Mouse (Mus musculus) MEL (cell line): ENCODE results near the gene Cstf2. TPM values are rescaled to one million over a fixed set of nuclear protein-coding genes. Genes with fewer than 3 reads are reported as not detected.

Source experiments
- DNase-seq: peaks from one replicate; pipeline ENCODE4 v3.0.0; 2011; ENCODE audit warnings: low read depth, low spot score
- H3K27ac ChIP-seq: 2 replicates; pipeline ENCODE4 v1.5.1; 2012; ENCODE audit warnings: low read depth, mild to moderate bottlenecking, control low read depth, low read length, moderate library complexity; ENCODE audit not compliant: control insufficient read depth
- H3K27me3 ChIP-seq, 2 experiments: fragments of 150-350 bp in 1 of 2; sonication (generic) in 1 of 2; 2 replicates each; pipeline ENCODE4 v1.6.1; 2012; ENCODE audit warnings: low read length in 2 of 2, mild to moderate bottlenecking in 2 of 2, improper control_type of control experiment in 1 of 2, moderate library complexity in 1 of 2; ENCODE audit not compliant: insufficient read depth in 2 of 2, control insufficient read depth in 1 of 2
- H3K36me3 ChIP-seq, 2 experiments: 2 replicates each; pipeline ENCODE4 v1.6.1; 2012 to 2014; ENCODE audit warnings: low read length in 2 of 2, improper control_type of control experiment in 1 of 2, inconsistent platforms in 1 of 2, mild to moderate bottlenecking in 1 of 2; ENCODE audit not compliant: insufficient read depth in 2 of 2, control insufficient read depth in 1 of 2
- H3K4me1 ChIP-seq, 2 experiments: fragments of 150-350 bp in 1 of 2; sonication (generic) in 1 of 2; 2 replicates each; pipeline ENCODE4 v1.6.1; 2012; ENCODE audit warnings: low read length in 2 of 2, improper control_type of control experiment in 1 of 2, mild to moderate bottlenecking in 1 of 2; ENCODE audit not compliant: insufficient read depth in 2 of 2, control insufficient read depth in 1 of 2
- H3K4me3 ChIP-seq, 2 experiments: fragments of 150-350 bp in 1 of 2; sonication (generic) in 1 of 2; 2 replicates each; pipeline ENCODE4 v1.5.1; 2012; ENCODE audit warnings: low read depth in 2 of 2, low read length in 2 of 2, mild to moderate bottlenecking in 2 of 2, moderate library complexity in 2 of 2, control low read depth in 1 of 2, improper control_type of control experiment in 1 of 2; ENCODE audit not compliant: control insufficient read depth in 1 of 2, insufficient read depth in 1 of 2
- H3K79me2 ChIP-seq: 2 replicates; pipeline ENCODE4 v1.6.1; 2012; ENCODE audit warnings: mild to moderate bottlenecking, low read length, moderate library complexity; ENCODE audit not compliant: control insufficient read depth, poor library complexity, insufficient read depth
- H3K9ac ChIP-seq: 2 replicates; pipeline ENCODE4 v1.6.1; 2012; ENCODE audit warnings: low read depth, mild to moderate bottlenecking, control low read depth, low read length, moderate library complexity; ENCODE audit not compliant: control insufficient read depth, poor library complexity, severe bottlenecking
- H3K9me3 ChIP-seq: fragments of 150-350 bp; sonication (generic); replicated peaks from 2 replicates; pipeline ENCODE4 v1.6.1; 2012; ENCODE audit warnings: mild to moderate bottlenecking, low read length, improper control_type of control experiment, moderate library complexity; ENCODE audit not compliant: insufficient read depth
- CHD1 ChIP-seq: IDR thresholded peaks from 2 replicates; pipeline ENCODE4 v1.6.1; 2012; ENCODE audit warnings: low read depth, mild to moderate bottlenecking, inconsistent platforms, low read length, improper control_type of control experiment
- CHD2 ChIP-seq: IDR thresholded peaks from 2 replicates; pipeline ENCODE4 v1.6.1; 2011; ENCODE audit warnings: low read length, improper control_type of control experiment
- CTCF ChIP-seq, 3 experiments: IDR thresholded peaks in 2 of 3; conservative IDR thresholded peaks in 1 of 3; 2 replicates each; pipeline ENCODE4 v1.5.1; 2011 to 2012; ENCODE audit warnings: low read length in 3 of 3, low read depth in 2 of 3, mild to moderate bottlenecking in 2 of 3, improper control_type of control experiment in 1 of 3, inconsistent platforms in 1 of 3, mixed read lengths in 1 of 3, moderate library complexity in 1 of 3; ENCODE audit not compliant: control insufficient read depth in 1 of 3, insufficient read depth in 1 of 3, poor library complexity in 1 of 3, severe bottlenecking in 1 of 3
- E2F4 ChIP-seq: IDR thresholded peaks from 2 replicates; pipeline ENCODE4 v1.6.1; 2011; ENCODE audit warnings: low read depth, low read length, improper control_type of control experiment, borderline replicate concordance
- ELF1 ChIP-seq: IDR thresholded peaks from 2 replicates; pipeline ENCODE4 v1.6.1; 2014; ENCODE audit warnings: low read depth, mild to moderate bottlenecking, inconsistent platforms, low read length, improper control_type of control experiment, moderate library complexity
- EP300 ChIP-seq, 2 experiments: IDR thresholded peaks; 2 replicates each; pipeline ENCODE4 v1.6.1; 2011; ENCODE audit warnings: improper control_type of control experiment in 2 of 2, low read length in 2 of 2, low read depth in 1 of 2, mild to moderate bottlenecking in 1 of 2
- ETS1 ChIP-seq: IDR thresholded peaks from 2 replicates; pipeline ENCODE4 v1.6.1; 2012; ENCODE audit warnings: low read depth, mild to moderate bottlenecking, inconsistent platforms, low read length, improper control_type of control experiment, moderate library complexity
- GABPA ChIP-seq: IDR thresholded peaks from 2 replicates; pipeline ENCODE4 v1.6.1; 2012; ENCODE audit warnings: low read depth, mild to moderate bottlenecking, inconsistent platforms, low read length, improper control_type of control experiment, moderate library complexity
- GATA1 ChIP-seq: IDR thresholded peaks from 2 replicates; pipeline ENCODE4 v1.6.1; 2011; ENCODE audit warnings: low read depth, low read length, improper control_type of control experiment
- MAX ChIP-seq: IDR thresholded peaks from 2 replicates; pipeline ENCODE4 v1.6.1; 2011; ENCODE audit warnings: low read length, improper control_type of control experiment
- MAZ ChIP-seq: IDR thresholded peaks from 2 replicates; pipeline ENCODE4 v1.6.1; 2012; ENCODE audit warnings: low read depth, mild to moderate bottlenecking, inconsistent platforms, low read length, improper control_type of control experiment
- MYC ChIP-seq: IDR thresholded peaks from 2 replicates; pipeline ENCODE4 v1.6.1; 2011; ENCODE audit warnings: low read depth, mild to moderate bottlenecking, low read length, improper control_type of control experiment, moderate library complexity
- NELFE ChIP-seq: IDR thresholded peaks from 2 replicates; pipeline ENCODE4 v1.6.1; 2011; ENCODE audit warnings: low read depth, low read length, improper control_type of control experiment
- NRF1 ChIP-seq: IDR thresholded peaks from 2 replicates; pipeline ENCODE4 v1.6.1; 2014; ENCODE audit warnings: low read depth, mild to moderate bottlenecking, inconsistent platforms, low read length, improper control_type of control experiment, moderate library complexity; ENCODE audit not compliant: poor library complexity, insufficient read depth, severe bottlenecking
- RAD21 ChIP-seq: IDR thresholded peaks from 2 replicates; pipeline ENCODE4 v1.6.1; 2011; ENCODE audit warnings: mild to moderate bottlenecking, low read depth, low read length, improper control_type of control experiment
- SIN3A ChIP-seq: IDR thresholded peaks from 2 replicates; pipeline ENCODE4 v1.6.1; 2012; ENCODE audit warnings: low read length, improper control_type of control experiment, inconsistent platforms
- SMC3 ChIP-seq: IDR thresholded peaks from 2 replicates; pipeline ENCODE4 v1.6.1; 2011; ENCODE audit warnings: low read depth, low read length, improper control_type of control experiment
- TAL1 ChIP-seq: IDR thresholded peaks from 2 replicates; pipeline ENCODE4 v1.6.1; 2012; ENCODE audit warnings: mild to moderate bottlenecking, inconsistent platforms, low read length, moderate library complexity, mixed read lengths
- TBP ChIP-seq: IDR thresholded peaks from 2 replicates; pipeline ENCODE4 v1.8.0; 2011; ENCODE audit warnings: low read depth, low read length, improper control_type of control experiment
- ZMIZ1 ChIP-seq: IDR thresholded peaks from 2 replicates; pipeline ENCODE4 v1.6.1; 2012; ENCODE audit warnings: low read depth, mild to moderate bottlenecking, inconsistent platforms, low read length, improper control_type of control experiment, moderate library complexity
- ZNF384 ChIP-seq: IDR thresholded peaks from 2 replicates; pipeline ENCODE4 v1.6.1; 2012; ENCODE audit warnings: low read depth, mild to moderate bottlenecking, inconsistent platforms, low read length, improper control_type of control experiment
- polyA plus RNA-seq, 2 experiments: library from polyadenylated mRNA; stranded (reverse) in 1 of 2; unstranded in 1 of 2; fragments of >175 nt in 1 of 2; fragments of >200 nt in 1 of 2; gene quantifications; 2 replicates each; pipeline versions ENCODE4 v1.2.1 to v1.2.4; 2012; ENCODE audit warnings: low replicate concordance in 2 of 2, low read depth in 1 of 2; ENCODE audit not compliant: insufficient read length in 2 of 2, insufficient read depth in 1 of 2, missing spikeins in 1 of 2
- total RNA-seq: library from RNA; depleted of rRNA; stranded (reverse); fragments of 300-350 nt; gene quantifications from 2 replicates; pipeline ENCODE4 v1.2.3, GENCODE M21; 2012

The Cstf2 gene
- total and polyA plus RNA-seq, 3 experiments: 180 to 890 (median 354) TPM

DNA sequence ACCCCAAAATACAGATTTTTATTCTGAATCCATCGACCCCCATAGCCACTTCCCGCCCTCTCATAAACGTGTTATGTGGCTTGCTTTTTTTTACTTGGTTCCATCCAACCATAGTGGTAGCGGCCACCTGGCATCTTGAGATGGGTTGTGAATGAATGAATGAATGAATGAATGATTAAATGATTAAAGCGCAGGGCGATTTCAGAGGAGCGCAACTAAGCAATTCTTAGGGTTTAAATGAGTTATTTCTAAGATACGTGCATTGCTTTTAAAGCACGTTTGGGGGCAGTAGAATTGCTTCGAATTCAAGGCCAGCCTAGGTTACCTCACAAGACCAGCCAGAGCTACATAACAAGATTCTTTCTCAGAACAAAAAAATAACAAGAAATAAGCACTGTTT is 777 bp downstream of the Cstf2 start:
- peak; percentile 70; the same call in 1 of the 2 replicates for TF ChIP-seq E2F4
- TF ChIP-seq CTCF (IDR thresholded peaks at IDR 0.05 in 2 of 3, conservative IDR thresholded peaks at IDR 0.05 in 1 of 3; ENCODE audit: control insufficient read depth in 1 of 3, insufficient read depth in 1 of 3, low read depth in 2 of 3, low read length in 3 of 3, poor library complexity in 1 of 3, severe bottlenecking in 1 of 3): peak in 2 of 3 experiments; percentile 14 to 44; a peak in 3 of 6 replicates
- peak; percentile 25 for TF ChIP-seq RAD21
- peak; percentile 96; the same call in 1 of the 2 replicates for TF ChIP-seq CHD1
- TF ChIP-seq SMC3: peak; percentile 2; the same call in 1 of the 2 replicates
- no peak for TF ChIP-seq ELF1
- no peak for TF ChIP-seq EP300 (IDR thresholded peaks at IDR 0.05; ENCODE audit: low read depth in 1 of 2, low read length in 2 of 2)
- peak; percentile 64; the same call in 1 of the 2 replicates for TF ChIP-seq SIN3A
- TF ChIP-seq ZNF384: no peak
- peak; percentile 8; the same call in 1 of the 2 replicates for TF ChIP-seq MYC
- peak overlapping the region; percentile 78 for H3K27ac ChIP-seq

DNA sequence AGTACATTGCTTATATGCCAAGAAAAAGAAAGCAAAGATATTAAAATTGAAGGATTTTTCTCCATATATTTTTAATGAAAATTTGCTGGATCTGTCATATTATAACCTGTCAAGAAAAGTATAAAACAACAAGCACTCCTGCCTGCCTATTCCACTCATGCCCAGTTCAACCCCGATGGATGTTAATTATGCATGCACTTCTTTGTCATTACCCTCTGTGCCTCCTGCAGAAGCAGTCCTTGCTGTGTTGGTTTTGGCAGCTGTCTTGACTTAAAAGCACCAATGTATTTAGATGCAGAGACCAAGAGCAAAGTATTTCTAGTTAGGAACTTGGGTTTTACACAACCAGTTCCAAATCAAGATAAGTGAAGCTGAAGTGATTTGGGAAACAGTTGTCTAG is 26.5 kb downstream of the Cstf2 start:
- TF ChIP-seq TBP (no peak), NRF1 (no peak), NELFE (no peak), GATA1 (no peak), MAZ (no peak), GABPA (no peak), CHD2 (no peak), TAL1 (no peak), SMC3 (no peak), ZMIZ1 (no peak), MAX (no peak), EP300 (IDR thresholded peaks at IDR 0.05; ENCODE audit: low read depth in 1 of 2, low read length in 2 of 2) (no peak), ELF1 (no peak), ETS1 (no peak)
- Histone ChIP-seq H3K36me3 (peaks cover 3 to 27% of the 10 kb centered on the region in 2 experiments), H3K9me3 (no peaks in the 10 kb centered on the region), H3K27ac (no peak overlapping the region), H3K4me3 (no peak overlapping the region), H3K27me3 (no peaks in the 10 kb centered on the region), H3K79me2 (no peaks in the 10 kb centered on the region), H3K4me1 (no peaks in the 10 kb centered on the region), H3K9ac (no peak overlapping the region)
- no peak for DNase-seq

More for the DNA sequence above, 777 bp downstream of the Cstf2 start:
- H3K27me3 ChIP-seq: no peaks in the 10 kb centered on the region
- peaks cover 3 to 13% of the 10 kb centered on the region in 2 experiments for H3K4me1 ChIP-seq
- DNase-seq: peak; percentile 83
- H3K9ac ChIP-seq: peak overlapping the region; percentile 97
- H3K4me3 ChIP-seq: peak overlapping the region; percentile 90 to 96
- H3K79me2 ChIP-seq: peaks cover 19% of the 10 kb centered on the region
- no peaks in the 10 kb centered on the region for H3K9me3 ChIP-seq
- H3K36me3 ChIP-seq: peaks cover 20 to 36% of the 10 kb centered on the region in 2 experiments
